8 mouse cellular contexts compared by ENCODE assay signal in the genomic region with DNA sequence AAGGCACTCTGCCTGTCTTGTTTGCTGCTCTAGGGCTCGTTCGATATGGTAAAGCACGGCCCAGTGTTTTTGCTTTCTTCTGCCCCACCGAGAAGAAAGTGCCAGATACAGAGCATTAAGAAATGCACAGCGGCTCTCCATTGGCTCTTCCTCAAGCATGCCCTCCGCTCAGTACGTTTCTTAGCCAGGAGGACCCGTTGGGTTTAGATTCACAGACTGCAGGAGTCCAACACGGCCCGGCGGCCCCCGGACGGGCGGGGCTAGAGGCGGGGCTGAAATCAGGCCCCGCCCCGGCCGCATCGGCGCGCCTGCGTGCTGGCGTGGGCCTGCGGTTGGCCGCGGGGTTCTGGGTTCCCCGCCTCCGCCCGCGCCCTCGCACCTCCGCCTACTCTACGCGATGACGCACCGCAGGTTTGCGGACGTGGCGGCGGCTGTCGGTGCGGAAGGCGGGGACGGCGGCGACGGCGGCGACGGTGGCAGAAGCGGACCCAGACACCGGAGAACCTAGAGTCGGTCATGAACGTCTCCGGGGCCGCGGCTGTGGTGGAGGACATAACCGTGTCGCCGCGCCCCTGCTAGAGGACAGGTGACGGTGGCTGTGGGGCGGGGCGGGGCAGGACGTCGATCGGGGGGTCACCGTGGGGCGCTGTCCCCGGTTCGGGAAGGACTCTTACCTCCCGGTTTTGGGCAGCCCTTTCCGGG. TPM values are rescaled to one million over a fixed set of nuclear protein-coding genes. Genes with fewer than 3 reads are reported as not detected.
DNase-seq lines count a peak whose midpoint lies in the region; ATAC-seq and TF ChIP-seq lines count a peak whose summit lies in the region.

A gene (plus strand): TSS at position 313 of the 702 bp plus-strand sequence.

- H3K27ac ChIP-seq in forebrain, embryonic 15.5 days (replicated peaks) = peak within 1 kb of the TSS; percentile 90

- H3K27me3 ChIP-seq in forebrain, embryonic 15.5 days = no peaks in the 10 kb centered on the region

- peak within 1 kb of the TSS; percentile 90 for H3K9ac ChIP-seq in forebrain, embryonic 15.5 days (replicated peaks)

- intact Hi-C loops in heart, postnatal 25 days (cut with DNase I) = loop anchor here (2.0 to 10.0 kb wide), 4 partner anchors 51 to 773 kb away; a partner anchor contains a TSS

- H3K4me3 ChIP-seq in forebrain, embryonic 15.5 days = peak within 1 kb of the TSS; percentile 90
- peak within 1 kb of the TSS; percentile 70 for H3K4me3 ChIP-seq in lung, adult 2 months (replicated peaks; ENCODE audit: extremely low read depth, low read depth, low read length)

- H3K9me3 ChIP-seq in forebrain, embryonic 15.5 days = no peaks in the 10 kb centered on the region

- no peak for TF ChIP-seq CTCF in lung, adult 2 months (IDR thresholded peaks at IDR 0.05; ENCODE audit: insufficient read depth, low read length)

- peak; percentile 99 for ATAC-seq in forebrain, embryonic 15.5 days (replicated peaks)
- peak; percentile 96 for ATAC-seq in neutrophil, adult 5-6 weeks (ENCODE audit: extremely low read depth, insufficient number of reproducible peaks, low FRiP score, poor library complexity, severe bottlenecking)

- H3K36me3 ChIP-seq in forebrain, embryonic 15.5 days = no peaks in the 10 kb centered on the region

- peak; percentile 86 for DNase-seq in ES-CJ7 (ENCODE audit: low read depth, low spot score)
- DNase-seq in cerebellum, adult 11 months = peak; percentile 93
- peak; percentile 85 for DNase-seq in heart, postnatal 25 days (ENCODE audit: low spot score)
- peak; percentile 89 to 96 for DNase-seq in layer of hippocampus, adult 18-20 months (ENCODE audit: low spot score in 2 of 2)
- DNase-seq in lung, adult 2 months = peak; percentile 90
- peak; percentile 83 to 86 for DNase-seq in thymus, adult 18-20 months

- under 1% methylated on average over 73 of the region's 73 CpGs for WGBS in forebrain, embryonic 15.5 days
- WGBS in lung, adult 2 months = 1% methylated on average over 72 of the region's 73 CpGs

- H3K4me2 ChIP-seq in forebrain, embryonic 15.5 days (replicated peaks) = peak within 1 kb of the TSS; percentile 72

- H3K4me1 ChIP-seq in forebrain, embryonic 15.5 days = peaks cover 26% of the 10 kb centered on the region
- H3K4me1 ChIP-seq in lung, adult 2 months (ENCODE audit: control insufficient read depth, insufficient read depth, low read length) = no peaks in the 10 kb centered on the region; the same call in none of the 2 replicates

- TF ChIP-seq POLR2A in lung, adult 2 months (IDR thresholded peaks at IDR 0.05; ENCODE audit: borderline replicate concordance, extremely low read depth, low read depth, low read length) = peak; percentile 51

RNA-seq across cellular contexts. Expression of the gene that starts here (rescaled TPM):
- polyA plus RNA-seq in forebrain, embryonic 15.5 days (2015; fragmentation: Nextera tagmentation; extraction: Ambion mirVana) = 20.7 and 23.6 TPM in 2 replicates
- total RNA-seq in heart, postnatal 25 days (2021) = 10 to 100 TPM; 17.4 to 17.9 TPM
- 10 to 100 TPM in 1 of 2 experiments, 1 to 10 TPM in 1; 7.5 to 11.6 TPM for total RNA-seq in layer of hippocampus, adult 18-20 months (2021)
- 6.1 and 7.2 TPM in 2 replicates for polyA plus RNA-seq in lung, adult 2 months (2012; rRNA removed)
- 44.8 and 78.7 TPM in 2 replicates for total RNA-seq in neutrophil, adult 5-6 weeks (2017)

Comparison
In these comparisons a context has a peak if more than half of its experiments do, and no peak if none do; other contexts are left out.
1. Peak in every context shown above with its lines: DNase-seq, ATAC-seq, H3K4me3 ChIP-seq and H3K27ac ChIP-seq.